Mouse (Mus musculus): Measurements from ENCODE around the gene Kat7. TPM values are rescaled to one million over a fixed set of nuclear protein-coding genes. Genes with fewer than 3 reads are reported as not detected.

Kat7 gene
- polyA plus RNA-seq, 1 experiment from 2014 or later, result 70.0 TPM

- Histone ChIP-seq H3K27ac (replicated peaks) (no peak overlapping the region), H3K36me3 (no peaks in the 10 kb centered on the region), H3K4me1 (peaks cover 67% of the 10 kb centered on the region), H3K27me3 (peaks cover 19% of the 10 kb centered on the region; the same call in 1 of the 2 replicates), H3K4me2 (replicated peaks) (no peak overlapping the region), H3K4me3 (replicated peaks) (no peak overlapping the region), H3K9me3 (replicated peaks) (no peaks in the 10 kb centered on the region), H3K9ac (no peak overlapping the region)
- 34% methylated on average over 5 of the region's 5 CpGs for WGBS
- no peak for ATAC-seq (ENCODE audit: insufficient number of reproducible peaks, low FRiP score, low TSS enrichment, low read depth)
These were observed 82.6 kb downstream of the Kat7 start for GRCm38 (mm10) chr11:95227467-95227866.

GRCm38 (mm10) chr11:95225448-95225847, 84.6 kb downstream of the Kat7 start:
- H3K4me2 ChIP-seq (replicated peaks), result peak overlapping the region; percentile 53
- peaks cover 23% of the 10 kb centered on the region; the same call in 1 of the 2 replicates for H3K27me3 ChIP-seq
- 13% methylated on average over 7 of the region's 7 CpGs for WGBS
- H3K9me3 ChIP-seq (replicated peaks), result no peaks in the 10 kb centered on the region
- peak overlapping the region; percentile 85 for H3K27ac ChIP-seq (replicated peaks)
- no peaks in the 10 kb centered on the region for H3K36me3 ChIP-seq
- ATAC-seq (ENCODE audit: insufficient number of reproducible peaks, low FRiP score, low TSS enrichment, low read depth), result peak; percentile 44; the same call in 1 of the 2 replicates
- H3K4me1 ChIP-seq, result peaks cover 55% of the 10 kb centered on the region
- no peak overlapping the region for H3K4me3 ChIP-seq (replicated peaks)
- H3K9ac ChIP-seq, result no peak overlapping the region

Other genes with a start within 250 kb of the Kat7 start
- gene Itga3, start 233.4 kb downstream of the Kat7 start, polyA plus RNA-seq (2015; fragmentation: Nextera tagmentation; extraction: Ambion mirVana), result 9.5 and 11.3 TPM in 2 replicates
- gene Dlx3, start 190.1 kb downstream of the Kat7 start, polyA plus RNA-seq (2015; fragmentation: Nextera tagmentation; extraction: Ambion mirVana), result 35.6 and 36.6 TPM in 2 replicates
- gene Dlx4, start 164.0 kb downstream of the Kat7 start, polyA plus RNA-seq (2015; fragmentation: Nextera tagmentation; extraction: Ambion mirVana), result 5.7 and 6.5 TPM in 2 replicates
- 0.13 and 0.21 TPM in 2 replicates for gene Tac4, start 48.7 kb downstream of the Kat7 start, polyA plus RNA-seq (2015; fragmentation: Nextera tagmentation; extraction: Ambion mirVana)
- 15.5 and 17.0 TPM in 2 replicates for gene Fam117a, start 26.8 kb upstream of the Kat7 start, polyA plus RNA-seq (2015; fragmentation: Nextera tagmentation; extraction: Ambion mirVana)
- 100 TPM in 2 replicates for gene Slc35b1, start 74.4 kb upstream of the Kat7 start, polyA plus RNA-seq (2015; fragmentation: Nextera tagmentation; extraction: Ambion mirVana)
- gene Spop, start 103.8 kb upstream of the Kat7 start, polyA plus RNA-seq (2015; fragmentation: Nextera tagmentation; extraction: Ambion mirVana), result 172 and 189 TPM in 2 replicates
- gene Nxph3, start 204.3 kb upstream of the Kat7 start, polyA plus RNA-seq (2015; fragmentation: Nextera tagmentation; extraction: Ambion mirVana), result 1.2 and 1.8 TPM in 2 replicates